Mouse (Mus musculus) megakaryocyte-erythroid progenitor cell, adult 5-6 weeks (primary cell): Measurements from ENCODE around the gene Gm3415. TPM values are rescaled to one million over a fixed set of nuclear protein-coding genes. Genes with fewer than 3 reads are reported as not detected.
"Not testable (repeated sequence)": the region's sequence is repeated elsewhere in the genome, so short reads cannot be mapped to it uniquely, and the experiment has no call there.

Experiments used
- ATAC-seq: replicated peaks from 2 replicates; pipeline ENCODE4 v1.8.0; 2016; ENCODE audit warnings: mild to moderate bottlenecking, inconsistent platforms; ENCODE audit not compliant: severe bottlenecking, poor library complexity, low FRiP score, low TSS enrichment
- total RNA-seq, 2 experiments: library from RNA; stranded (forward) in 1 of 2; stranded (reverse) in 1 of 2; fragments of 200-1000, 215-1000 nt in 1 of 2; fragments of >200 nt in 1 of 2; fragmentation: Nextera tagmentation in 1 of 2; gene quantifications; 2 replicates each; pipeline ENCODE4 v1.2.3; 2014 to 2017

The Gm3415 gene
- total RNA-seq, 2 experiments from 2014 or later = not detected

- ATAC-seq = no peak
Observed at GRCm38 (mm10) chr5:146598215-146599119, 42.5 kb downstream of the Gm3415 start.

- ATAC-seq = not testable (repeated sequence)
Observed at GRCm38 (mm10) chr5:146599216-146599615, 43.3 kb downstream of the Gm3415 start.

DNA sequence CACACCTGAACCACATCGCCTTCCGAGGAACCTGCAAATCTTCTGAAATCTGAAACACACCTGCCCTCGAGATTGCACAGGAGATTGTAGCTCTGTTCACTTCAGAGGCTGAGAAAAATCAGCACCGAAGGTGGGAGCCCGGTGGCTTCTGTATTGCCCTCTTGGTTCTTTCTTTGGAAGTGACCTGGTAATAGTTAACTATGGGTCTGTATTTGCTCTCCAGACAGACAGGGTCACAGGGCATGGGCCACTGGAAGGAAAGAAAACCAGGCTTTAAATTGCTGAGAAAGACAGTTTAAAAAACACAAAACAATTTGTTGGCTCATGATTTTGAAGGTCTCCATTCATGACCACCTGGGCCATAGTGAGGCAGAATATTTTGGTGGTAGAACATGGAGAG is 44.0 kb downstream of the Gm3415 start:
- ATAC-seq = no peak

GRCm38 (mm10) chr5:146606221-146606620 is 50.3 kb downstream of the Gm3415 start:
- ATAC-seq = no peak

- ATAC-seq = no peak
Observed at GRCm38 (mm10) chr5:146606895-146607294, 51.0 kb downstream of the Gm3415 start.

GRCm38 (mm10) chr5:146607816-146608215 is 51.9 kb downstream of the Gm3415 start:
- no peak for ATAC-seq

Other genes with a start within 250 kb of the Gm3415 start
- not detected in 2 replicates for gene Wasf3, start 171.2 kb upstream of the Gm3415 start, total RNA-seq (2014; fragmentation: Nextera tagmentation)
- not detected in 2 replicates for gene Wasf3, start 171.2 kb upstream of the Gm3415 start, total RNA-seq (2017)
- gene Gm6408, start 74.2 kb upstream of the Gm3415 start, total RNA-seq (2014; fragmentation: Nextera tagmentation) = not detected in 2 replicates
- gene Gm6408, start 74.2 kb upstream of the Gm3415 start, total RNA-seq (2017) = not detected in 2 replicates
- gene Gm6370, start 64.8 kb upstream of the Gm3415 start, total RNA-seq (2014; fragmentation: Nextera tagmentation) = not detected in 2 replicates
- not detected in 2 replicates for gene Gm6370, start 64.8 kb upstream of the Gm3415 start, total RNA-seq (2017)
- not detected in 2 replicates for gene 4930449I24Rik, start 53.7 kb upstream of the Gm3415 start, total RNA-seq (2014; fragmentation: Nextera tagmentation)
- gene 4930449I24Rik, start 53.7 kb upstream of the Gm3415 start, total RNA-seq (2017) = not detected in 2 replicates
- gene Gm3402, start 42.0 kb upstream of the Gm3415 start, total RNA-seq (2014; fragmentation: Nextera tagmentation) = not detected in 2 replicates
- gene Gm3402, start 42.0 kb upstream of the Gm3415 start, total RNA-seq (2017) = not detected in 2 replicates
- gene Gm3404, start 30.3 kb upstream of the Gm3415 start, total RNA-seq (2014; fragmentation: Nextera tagmentation) = not detected in 2 replicates
- not detected in 2 replicates for gene Gm3404, start 30.3 kb upstream of the Gm3415 start, total RNA-seq (2017)
- not detected in 2 replicates for gene Gm3409, start 18.5 kb upstream of the Gm3415 start, total RNA-seq (2014; fragmentation: Nextera tagmentation)
- not detected in 2 replicates for gene Gm3409, start 18.5 kb upstream of the Gm3415 start, total RNA-seq (2017)
- gene Gpr12, start 29.1 kb downstream of the Gm3415 start, total RNA-seq (2014; fragmentation: Nextera tagmentation) = not detected in 2 replicates
- not detected in 2 replicates for gene Gpr12, start 29.1 kb downstream of the Gm3415 start, total RNA-seq (2017)
- 5.8 and 7.2 TPM in 2 replicates for gene Usp12, start 238.9 kb downstream of the Gm3415 start, total RNA-seq (2014; fragmentation: Nextera tagmentation)
- gene Usp12, start 238.9 kb downstream of the Gm3415 start, total RNA-seq (2017) = 13.9 and 14.1 TPM in 2 replicates